Mouse (Mus musculus): ENCODE measurements around the gene Bik.
A peak's percentile ranks its signal among the peaks of the same experiment; 100 is the strongest.

Bik gene

DNA sequence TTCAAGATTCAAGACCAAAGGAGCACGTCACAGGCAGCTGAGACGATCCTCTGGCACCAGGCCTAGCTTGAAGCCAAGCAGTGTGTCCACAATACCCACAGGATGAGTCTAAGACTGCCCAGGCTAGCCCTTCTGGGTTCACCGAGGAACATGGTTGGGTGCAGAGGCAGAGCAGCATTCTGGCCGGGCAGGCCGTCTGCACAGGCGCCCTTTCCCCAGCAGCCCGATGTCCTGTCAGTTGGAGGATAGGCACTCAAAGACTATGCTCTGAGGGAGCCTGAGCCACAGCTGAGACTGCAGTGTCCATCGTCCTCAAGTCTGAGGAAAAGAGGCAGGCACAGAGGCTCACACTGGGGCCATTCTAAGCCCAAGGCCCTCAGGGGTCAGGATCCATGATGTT, 20.5 kb downstream of the Bik start:
- DNase-seq (ENCODE audit: low read depth, low spot score), result no peak

DNA sequence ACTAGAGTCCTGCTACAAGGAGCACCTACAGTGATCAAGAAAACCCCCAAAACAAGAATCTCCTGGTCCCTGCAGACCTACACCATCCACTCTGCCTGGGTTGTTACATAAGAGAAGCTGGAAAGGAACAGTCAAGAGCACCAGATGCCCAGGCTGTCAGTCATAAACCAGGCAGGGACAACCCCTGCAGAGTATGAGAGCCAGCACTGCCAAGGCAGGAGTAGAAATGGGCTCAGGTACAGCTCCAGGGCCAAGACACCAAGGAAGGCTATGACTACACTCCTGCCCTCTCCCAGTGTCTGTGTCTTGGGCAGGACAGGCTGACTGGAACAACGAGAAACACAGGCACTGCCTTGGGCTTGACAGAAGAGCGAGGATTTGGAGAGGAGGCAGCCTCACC, 23.5 kb downstream of the Bik start:
- no peak for DNase-seq (ENCODE audit: low read depth, low spot score)

DNA sequence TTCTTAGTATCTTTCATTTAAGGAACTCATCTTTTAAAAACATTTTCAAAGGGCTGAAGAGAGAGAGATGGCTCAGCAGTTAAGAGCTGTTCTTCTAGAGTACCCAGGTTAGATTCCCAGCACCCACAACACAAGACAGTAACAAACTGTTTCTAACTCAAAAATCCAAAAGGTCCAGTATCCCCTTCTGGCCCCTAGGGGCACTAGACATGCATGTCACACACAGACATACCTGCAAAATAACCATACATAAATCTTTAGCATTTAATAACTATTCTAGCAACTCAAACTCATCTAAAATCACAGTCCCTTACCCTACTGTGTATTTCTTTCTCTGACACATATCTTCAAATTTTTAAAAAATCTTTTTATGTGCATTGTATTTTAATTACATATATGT, 27.2 kb downstream of the Bik start:
- no peak for DNase-seq (ENCODE audit: low read depth, low spot score)

DNA sequence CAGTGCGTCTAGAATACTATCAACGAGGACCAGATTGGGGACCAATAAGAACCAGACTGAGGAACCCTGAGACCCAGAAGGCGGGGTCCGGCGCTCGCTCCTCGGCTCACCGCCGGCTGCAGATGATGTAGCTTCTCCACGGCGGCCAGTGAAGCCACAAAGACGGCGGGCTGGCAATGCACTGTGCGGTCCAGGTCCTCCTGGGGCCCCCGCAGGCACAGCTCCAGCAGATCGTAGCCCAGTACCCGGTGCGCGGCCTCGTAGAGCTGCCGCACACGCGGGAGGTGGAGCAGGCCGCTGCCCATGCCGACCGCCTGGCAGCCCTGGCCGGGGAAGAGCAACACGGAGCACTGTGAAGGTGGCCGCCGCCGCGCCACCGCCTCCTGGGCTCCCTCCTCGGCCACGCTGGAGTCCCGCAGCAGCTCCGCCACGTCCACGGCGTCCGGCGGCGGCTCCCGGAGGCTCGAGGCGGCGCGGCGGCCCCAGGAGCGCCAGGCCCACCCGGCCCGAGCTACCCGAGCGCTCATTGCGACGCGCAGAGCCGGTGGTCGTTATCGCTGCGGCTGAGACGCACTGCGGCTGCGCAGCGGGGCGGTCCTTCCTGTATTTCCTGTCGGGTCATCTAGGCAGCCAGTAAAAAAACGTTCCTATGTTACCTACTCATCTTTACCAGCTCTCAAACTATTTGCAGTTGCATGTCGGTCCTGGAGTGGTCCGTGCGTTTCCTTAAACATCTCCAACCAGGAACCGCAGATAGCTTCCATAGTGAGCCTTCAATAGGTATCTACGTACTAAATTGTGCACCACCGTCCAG, 28.7 kb downstream of the Bik start:
- peak; percentile 80 for DNase-seq (ENCODE audit: low read depth, low spot score)

DNA sequence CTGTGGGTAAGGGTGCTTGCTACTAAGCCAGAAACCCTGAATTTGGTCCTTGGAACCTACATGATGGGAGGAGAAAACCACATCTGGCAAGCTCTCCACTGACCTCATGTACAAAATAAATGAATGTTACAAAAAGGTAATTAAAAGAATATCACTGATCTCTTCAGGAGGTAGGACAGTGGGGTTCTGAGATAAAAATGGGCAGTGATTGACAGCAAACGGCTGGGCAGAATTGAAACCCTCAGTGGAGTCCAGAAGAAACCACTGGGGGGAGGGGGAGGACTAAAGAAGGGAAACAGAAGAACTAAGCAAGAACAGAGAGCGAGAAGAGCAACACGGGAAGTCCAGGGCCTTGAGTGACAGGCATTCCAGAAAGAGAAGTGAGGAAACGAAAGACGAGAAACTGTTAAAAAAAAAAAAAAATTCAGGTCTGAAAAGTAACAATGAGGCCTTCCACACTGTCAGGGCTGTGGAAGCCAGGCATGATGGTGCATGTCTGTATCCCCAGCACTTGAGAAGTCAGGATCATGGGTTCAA, 34.3 kb downstream of the Bik start:
- DNase-seq (ENCODE audit: low read depth, low spot score), result no peak

DNA sequence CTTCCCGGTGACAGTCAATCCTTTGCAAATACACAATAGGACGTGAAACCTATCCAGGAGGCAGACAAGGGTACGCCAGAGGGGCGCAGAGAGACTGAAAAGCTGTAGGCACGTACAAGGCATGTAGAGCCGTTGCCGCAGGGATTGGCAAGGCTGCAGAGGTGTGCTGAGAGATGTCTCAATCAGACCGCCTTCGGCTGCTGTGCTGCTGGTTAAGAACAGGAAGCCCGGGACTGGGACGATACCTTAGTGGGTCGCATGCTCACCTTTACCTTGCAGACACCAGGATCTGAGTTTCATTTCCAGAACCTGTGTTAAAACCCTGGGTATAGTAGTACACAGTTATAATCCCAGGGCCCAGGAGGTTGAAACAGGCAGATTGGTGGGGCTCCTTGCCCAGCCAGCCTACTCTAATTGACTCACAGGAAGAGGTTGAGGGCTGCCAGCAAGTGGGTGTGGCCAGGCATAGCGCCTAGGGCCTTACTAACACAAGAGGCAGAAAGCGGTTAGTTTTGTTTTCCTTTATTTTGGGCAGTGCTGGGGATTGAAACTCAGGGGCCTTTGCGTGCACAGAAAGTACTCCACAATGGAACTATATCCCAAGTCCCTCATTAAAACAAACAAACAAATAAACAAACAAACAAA, 36.1 kb downstream of the Bik start:
- peak; percentile 83 for DNase-seq (ENCODE audit: low read depth, low spot score)

DNA sequence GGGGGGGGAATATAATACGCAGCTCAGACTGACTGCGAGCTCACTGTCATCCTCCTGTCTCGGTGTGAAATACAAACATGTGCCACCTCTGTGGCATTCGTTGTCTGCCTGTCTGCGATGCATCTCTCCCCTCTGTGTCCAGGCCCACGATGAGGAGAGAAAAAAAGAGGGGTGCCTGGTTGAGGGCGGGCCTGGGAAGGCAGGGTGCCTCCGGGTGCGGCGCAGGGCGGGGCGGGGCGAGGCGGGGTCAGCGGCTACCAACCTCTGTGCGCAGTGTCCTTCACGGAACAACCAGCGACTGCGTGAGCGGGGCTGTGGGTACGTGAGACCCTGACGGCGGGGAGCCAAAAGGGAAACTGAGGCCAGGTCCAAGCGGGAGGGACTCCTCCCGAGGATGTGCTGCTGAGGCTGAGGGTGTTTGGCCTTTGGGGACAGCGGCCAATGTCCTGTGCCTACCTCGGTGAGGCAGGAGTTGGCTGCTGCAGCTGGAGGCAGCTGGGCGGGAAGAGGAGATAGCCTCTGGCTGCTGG, 36.7 kb downstream of the Bik start, which contains the start of the genes Tspo and Mcat:
Tspo (plus strand) TSS at position 266 of the 530 bp plus-strand sequence.
Mcat (minus strand) TSS at position 461 of the 530 bp plus-strand sequence.
- peak; percentile 27 for DNase-seq (ENCODE audit: low read depth, low spot score)

DNA sequence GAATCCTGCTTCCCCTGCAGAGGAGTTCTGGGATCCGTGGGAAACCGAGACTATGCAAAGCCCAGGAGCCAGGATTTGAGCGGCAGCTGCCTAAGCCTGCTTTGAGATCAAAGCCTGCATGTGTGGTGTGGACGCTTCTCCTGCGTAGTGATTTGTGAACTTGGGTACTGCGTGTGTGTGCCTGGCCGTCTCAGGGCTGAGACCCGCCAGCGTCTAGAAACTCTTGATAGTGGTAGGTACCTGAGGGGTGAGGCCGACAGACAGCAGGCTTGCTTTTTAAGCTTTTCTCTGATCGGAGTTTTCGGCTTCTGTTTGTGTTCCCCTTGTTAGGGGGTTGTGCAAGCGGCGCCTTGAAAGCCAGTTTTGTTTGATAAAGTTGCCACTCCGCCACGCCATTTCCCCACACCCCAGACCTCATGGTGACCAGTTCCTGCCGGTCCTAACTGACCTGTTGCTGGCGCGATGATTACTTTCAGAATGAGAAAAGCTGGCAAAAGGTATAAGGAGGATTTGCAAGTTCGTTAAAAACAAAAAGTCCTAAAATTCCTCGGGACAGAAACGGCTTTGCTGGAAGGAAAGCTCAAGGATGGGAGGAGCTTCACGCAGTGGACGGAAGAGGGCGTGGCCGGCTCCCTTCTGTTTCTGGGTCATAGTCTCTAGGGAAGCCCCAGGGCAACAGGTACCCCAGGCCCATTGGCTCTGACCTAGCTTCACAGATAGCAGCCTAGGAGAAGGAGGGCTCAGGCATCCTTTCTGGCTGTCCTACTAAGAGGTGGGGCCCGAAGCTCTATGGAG, 37.4 kb downstream of the Bik start:
- DNase-seq (ENCODE audit: low read depth, low spot score), result peak; percentile 30

DNA sequence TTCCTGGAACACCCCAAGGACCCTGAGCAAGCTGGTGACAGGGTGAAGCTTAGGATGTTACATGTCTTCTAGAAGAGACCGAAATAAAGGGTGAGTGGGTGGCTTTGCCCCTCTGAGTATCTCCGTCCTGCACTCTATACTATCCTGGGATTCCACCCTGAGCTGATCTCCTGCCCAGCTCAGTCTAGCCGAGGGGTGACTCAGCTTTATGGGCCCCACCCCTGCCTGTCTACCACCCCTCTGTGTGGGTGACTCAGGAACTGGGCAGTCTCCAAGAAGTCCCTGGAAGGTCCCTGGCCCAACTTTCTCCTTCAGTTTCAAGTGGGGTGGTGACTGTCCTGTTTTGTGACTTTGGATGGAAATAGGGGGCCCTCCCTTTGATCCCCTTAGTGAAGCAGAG, 38.8 kb downstream of the Bik start:
- DNase-seq (ENCODE audit: low read depth, low spot score), result peak; percentile 44

DNA sequence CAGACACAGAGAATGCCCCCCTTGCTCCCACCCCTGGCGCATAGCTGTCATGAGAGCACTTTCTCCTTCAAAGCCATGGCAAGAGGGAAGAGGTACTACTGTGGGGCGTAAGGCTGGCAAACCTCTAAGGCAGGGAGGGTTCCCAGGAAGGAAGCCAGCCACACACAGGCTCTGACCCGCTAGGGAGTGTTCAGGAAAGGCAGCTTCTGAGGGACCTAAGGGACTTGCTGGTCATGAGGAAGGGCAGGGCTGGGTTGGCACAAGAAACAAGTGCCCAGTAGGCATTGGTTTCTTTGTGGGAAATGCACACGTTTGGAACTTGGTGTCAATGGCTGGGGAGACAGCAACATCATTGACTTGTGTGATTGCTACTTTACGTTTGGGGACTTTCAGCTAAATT, 39.3 kb downstream of the Bik start:
- DNase-seq (ENCODE audit: low read depth, low spot score), result no peak

DNA sequence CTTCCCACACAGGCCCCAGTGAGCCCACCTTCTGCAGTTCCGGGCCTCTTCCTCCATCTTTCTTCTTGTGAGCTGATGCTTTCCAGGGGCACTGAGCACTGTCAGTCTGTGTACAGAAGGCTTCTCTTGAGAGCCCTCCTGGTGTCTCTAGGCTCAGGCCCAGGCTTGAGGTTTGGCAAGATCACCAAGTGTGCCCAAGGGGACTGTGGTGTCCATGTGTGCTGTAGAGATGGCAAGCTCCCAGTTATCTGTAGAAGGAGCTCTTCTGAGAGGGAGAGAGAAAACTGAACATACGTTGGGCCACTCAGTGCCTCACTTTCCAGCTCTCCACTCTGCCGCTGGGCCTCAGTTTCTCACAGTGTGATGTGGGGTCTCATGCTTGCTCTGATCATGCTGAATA, 41.1 kb downstream of the Bik start:
- no peak for DNase-seq (ENCODE audit: low read depth, low spot score)

DNA sequence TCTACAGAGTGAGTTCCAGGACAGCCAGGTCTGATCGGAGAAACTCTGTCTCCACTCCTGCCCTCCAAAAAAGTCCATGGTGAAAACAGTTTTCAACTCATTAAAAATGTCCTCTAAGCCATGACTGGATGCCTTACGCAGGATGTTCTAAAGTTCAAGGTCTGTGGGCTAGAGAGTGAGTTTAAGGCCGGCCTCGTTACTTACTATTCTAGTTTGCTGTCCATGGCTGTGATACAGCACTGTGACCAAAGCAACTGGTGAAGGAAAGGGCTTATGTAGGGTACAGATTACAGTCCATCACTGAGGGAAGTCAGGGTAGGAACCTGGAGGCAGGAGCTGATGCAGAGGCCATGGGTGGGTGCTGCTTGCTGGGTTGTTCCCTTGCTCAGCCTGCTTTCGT, 41.9 kb downstream of the Bik start:
- no peak for DNase-seq (ENCODE audit: low read depth, low spot score)

DNA sequence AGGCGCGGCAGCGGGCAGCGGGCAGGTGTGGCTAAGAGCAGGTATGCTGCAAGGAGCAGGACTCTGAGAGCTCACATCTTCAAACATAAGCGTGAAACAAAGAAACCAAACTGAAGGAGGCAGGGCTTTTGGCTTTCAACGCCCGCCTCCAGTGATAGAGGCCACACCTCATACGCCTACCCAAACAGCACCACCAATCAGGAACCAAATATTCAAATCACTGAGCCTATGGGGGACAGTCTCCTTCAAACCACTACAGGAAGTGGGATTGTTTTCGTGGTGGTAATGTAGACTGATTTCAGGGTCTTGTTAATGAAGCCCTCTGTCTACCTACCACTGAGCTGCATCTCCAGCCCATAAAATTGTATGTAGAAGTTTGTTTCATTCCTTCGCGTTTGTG, 43.0 kb downstream of the Bik start:
- no peak for DNase-seq (ENCODE audit: low read depth, low spot score)

DNA sequence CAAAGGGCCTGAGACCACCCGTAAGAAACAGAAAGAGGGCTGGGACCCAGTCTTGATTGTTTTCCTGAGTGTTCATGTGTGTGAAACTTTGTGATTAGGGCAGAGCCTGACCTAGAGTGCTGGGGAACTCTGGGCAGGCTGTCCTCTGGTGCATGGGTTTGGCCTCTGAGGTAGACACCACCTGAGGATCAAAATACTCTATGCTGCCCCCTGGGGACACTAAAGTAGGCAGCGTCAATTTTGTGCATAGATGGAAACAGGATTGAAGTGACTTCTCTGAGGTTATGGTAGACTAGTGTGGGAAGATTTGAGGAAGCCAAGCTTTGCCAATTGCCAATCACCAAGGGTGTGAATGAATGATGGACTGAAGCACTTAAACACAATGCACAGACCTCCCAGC, 44.0 kb downstream of the Bik start:
- DNase-seq (ENCODE audit: low read depth, low spot score), result no peak

DNA sequence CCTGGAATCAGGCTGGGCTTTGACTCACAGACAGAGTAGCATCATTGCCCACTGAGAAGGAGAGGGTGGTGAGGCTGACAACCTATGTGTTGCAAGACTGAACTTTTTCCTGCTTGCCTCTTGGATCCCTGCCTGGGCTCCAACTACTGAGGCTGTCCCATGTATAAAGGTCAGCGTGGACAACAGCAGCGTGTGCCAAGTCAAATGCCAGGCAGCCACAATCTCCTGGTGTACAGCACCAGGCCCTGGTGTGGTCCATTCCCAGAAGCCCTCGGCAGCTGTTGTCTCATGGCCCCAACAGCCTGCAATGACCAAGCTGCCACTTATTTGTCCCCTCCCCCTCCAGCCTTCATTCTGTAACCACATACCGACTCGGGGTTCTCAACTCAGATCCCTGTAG, 45.0 kb downstream of the Bik start:
- DNase-seq (ENCODE audit: low read depth, low spot score), result peak; percentile 44

DNA sequence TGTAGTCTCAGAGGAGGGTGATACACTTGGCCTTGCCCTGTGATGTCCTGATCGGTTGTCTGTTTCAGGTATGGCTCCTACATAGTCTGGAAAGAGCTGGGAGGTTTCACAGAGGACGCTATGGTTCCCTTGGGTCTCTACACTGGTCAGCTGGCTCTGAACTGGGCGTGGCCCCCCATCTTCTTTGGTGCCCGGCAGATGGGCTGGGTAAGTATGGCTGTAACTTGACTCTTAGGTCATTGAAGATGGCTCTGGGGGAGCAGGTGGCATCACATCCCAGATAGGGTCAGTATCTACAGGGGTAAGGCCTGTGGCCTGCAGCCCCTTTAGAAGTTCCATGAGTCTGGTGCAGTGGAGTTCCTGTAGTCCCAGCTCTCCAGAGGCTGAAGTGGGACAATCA, 45.5 kb downstream of the Bik start:
- no peak for DNase-seq (ENCODE audit: low read depth, low spot score)

DNA sequence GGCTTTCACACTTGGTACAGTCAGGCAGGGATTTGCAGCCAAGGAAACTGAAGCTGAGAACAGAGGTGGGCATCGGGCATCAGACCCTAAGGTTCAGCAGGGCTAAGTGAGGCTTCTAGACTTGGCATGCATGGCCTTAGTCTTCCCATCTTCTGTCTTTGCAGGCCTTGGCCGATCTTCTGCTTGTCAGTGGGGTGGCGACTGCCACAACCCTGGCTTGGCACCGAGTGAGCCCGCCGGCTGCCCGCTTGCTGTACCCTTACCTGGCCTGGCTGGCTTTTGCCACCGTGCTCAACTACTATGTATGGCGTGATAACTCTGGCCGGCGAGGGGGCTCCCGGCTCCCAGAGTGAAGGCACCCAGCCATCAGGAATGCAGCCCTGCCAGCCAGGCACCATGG, 46.9 kb downstream of the Bik start:
- DNase-seq (ENCODE audit: low read depth, low spot score), result no peak

DNA sequence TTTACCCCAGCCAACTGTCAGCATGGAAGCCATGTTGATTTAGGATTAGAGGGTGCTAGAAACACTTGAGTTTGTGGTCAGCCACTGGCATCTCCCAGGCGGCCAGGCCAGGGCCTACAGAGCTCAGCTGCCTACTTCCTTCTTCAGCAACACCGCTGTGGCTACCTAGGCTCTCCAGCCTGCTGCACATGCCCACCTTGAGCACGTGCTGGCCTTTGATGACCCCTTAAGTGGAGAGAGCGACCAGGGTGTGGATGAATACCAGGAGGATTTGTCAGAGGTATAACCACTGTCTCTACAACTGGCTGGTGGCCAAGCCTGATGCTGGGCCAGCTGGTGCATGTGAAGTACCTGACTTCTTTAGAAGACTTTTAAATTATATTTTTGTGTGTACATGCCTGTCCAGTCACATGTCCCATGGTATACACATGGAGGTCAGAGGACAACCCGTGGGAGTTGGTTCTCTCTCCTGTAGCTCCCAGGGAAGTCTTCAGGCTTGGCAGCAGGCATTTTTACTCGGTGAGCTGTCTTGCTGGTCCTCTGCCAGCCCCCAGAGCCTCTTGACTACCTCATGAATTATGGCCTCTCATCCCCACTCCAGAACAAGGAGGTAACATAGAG, 48.2 kb downstream of the Bik start:
- no peak for DNase-seq (ENCODE audit: low read depth, low spot score)

DNA sequence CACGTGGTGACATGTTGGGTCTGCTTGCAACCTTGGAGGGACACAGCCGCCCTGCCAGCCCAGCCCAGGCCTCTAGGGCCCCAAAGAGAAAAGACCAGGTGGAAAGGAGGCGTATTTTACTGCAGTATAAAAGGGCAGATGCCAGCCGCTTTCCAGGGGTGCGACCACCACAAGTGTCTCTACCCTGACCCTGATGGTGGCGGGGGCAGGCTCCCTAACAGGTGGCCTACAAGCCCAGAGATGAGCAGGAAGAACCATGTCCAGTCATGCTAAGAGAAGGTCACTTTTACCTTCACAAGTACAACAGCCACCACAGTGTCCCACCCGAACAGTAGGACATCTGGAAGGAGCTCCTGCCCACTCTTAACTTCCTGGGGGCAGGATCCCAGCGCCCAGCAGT, 48.9 kb downstream of the Bik start:
- no peak for DNase-seq (ENCODE audit: low read depth, low spot score)

DNA sequence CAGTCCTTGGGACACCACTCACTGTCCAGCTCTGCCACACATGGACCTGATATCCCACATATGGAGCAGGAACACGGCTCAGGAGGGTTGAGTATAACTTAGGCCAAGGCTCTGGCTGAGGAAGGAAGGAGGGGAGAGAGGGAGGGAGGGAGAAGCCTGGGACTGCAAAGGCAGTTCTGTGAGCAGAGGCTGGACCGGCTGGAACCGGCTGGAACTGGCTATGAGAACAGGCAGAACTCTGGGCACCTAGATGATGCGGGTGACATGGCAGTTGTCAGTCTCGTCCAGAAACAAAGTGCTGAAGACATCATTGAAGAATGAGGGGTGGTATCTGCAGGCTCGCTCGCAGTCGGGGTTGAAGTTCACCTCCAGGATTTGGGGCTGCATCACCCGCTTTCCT, 50.0 kb downstream of the Bik start:
- no peak for DNase-seq (ENCODE audit: low read depth, low spot score)

DNA sequence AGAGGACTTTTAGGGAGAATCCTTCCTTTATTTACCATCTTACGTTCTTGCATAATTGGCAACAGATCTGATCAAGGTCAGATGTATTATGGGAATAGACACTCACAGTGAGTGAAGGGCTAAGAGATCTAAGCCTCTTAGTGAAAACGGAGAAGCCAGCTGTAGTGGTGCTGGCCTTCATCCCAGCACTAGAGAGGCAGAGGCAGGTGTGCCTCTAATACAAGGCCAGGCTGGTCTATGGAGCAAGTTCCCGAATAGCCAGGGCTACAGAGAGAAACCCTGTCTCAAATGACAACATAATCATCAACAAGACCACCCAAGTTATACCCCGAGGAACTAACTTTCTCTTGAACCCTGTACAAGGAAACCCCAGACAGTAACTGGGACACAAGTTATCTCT, 56.3 kb downstream of the Bik start:
- DNase-seq (ENCODE audit: low read depth, low spot score), result peak; percentile 44

Data from skeletal muscle tissue, adult 2 months (tissue).